Mouse (Mus musculus) small intestine, adult 2 months (tissue): Measurements from ENCODE around the gene Cnnm4.

Source experiments
- CTCF ChIP-seq: fragments of 200-500 bp; IDR thresholded peaks from 2 replicates; pipeline ENCODE4 v1.5.1; 2012; ENCODE audit warnings: low read depth, mild to moderate bottlenecking, control low read depth, inconsistent platforms, low read length, moderate library complexity, mixed read lengths; ENCODE audit not compliant: insufficient replicate concordance, insufficient read length; ENCODE audit errors: extremely low read depth
- POLR2A ChIP-seq: fragments of 200-500 bp; IDR thresholded peaks from 2 replicates; pipeline ENCODE4 v1.6.1; 2012; ENCODE audit warnings: low read depth, mild to moderate bottlenecking, control low read depth, inconsistent platforms, low read length, moderate library complexity

DNA sequence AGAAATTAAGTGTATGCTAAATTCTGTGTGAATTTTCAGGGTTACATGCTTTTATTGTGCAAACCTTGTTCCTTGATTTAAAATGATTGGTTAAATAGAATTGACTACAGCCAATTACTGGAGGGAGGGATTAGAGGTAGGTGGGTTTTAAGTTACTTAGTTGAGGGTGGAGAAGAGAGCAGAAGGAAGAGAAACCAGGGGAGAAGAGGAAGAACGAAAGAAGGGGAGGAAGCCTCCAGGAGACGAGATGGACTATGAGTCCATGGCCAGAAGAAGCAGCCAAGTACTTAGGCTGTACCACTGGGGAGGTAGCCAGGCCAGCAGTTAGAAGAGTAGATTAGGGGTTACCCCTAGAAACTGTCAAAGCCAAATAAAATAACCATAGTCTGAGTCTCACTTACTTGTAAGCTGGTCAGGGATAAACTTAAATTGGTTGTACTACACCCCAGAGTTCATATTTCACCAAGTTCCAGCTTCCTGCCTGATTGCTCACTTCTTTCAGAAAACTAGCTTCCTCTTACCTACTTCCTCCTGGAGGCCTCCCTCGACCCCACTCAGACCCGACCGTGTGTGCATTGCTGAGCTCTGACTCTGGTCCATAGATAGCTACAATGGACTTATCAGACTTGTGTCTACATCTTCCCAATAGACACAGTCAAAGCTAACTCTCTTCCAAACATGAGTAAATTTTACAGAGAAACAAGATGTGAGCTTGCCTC lies 25.2 kb upstream of the Cnnm4 start:
- no peak for TF ChIP-seq POLR2A
- no peak for TF ChIP-seq CTCF
